Mouse (Mus musculus) thymus, adult 2 months (tissue): ENCODE measurements at regions not wholly inside any gene's neighbourhood (a gene's known extent, or its start where the extent isn't known, plus 50 kb on each side); places are given as distances from the start of the nearest gene placed in this dataset.
"Not testable (repeated sequence)": the region's sequence is repeated elsewhere in the genome, so short reads cannot be mapped to it uniquely, and the experiment has no call there.

Experiments used
- DNase-seq: peaks from one replicate; pipeline ENCODE4 v3.0.0; 2021
- H3K27ac ChIP-seq: fragments of 200-500 bp; 2 replicates; pipeline ENCODE4 v1.5.1; 2012; ENCODE audit warnings: low read length, control low read depth; ENCODE audit not compliant: control insufficient read depth, insufficient read depth
- H3K27me3 ChIP-seq: fragments of 200-500 bp; 2 replicates; pipeline ENCODE4 v1.6.1; 2012; ENCODE audit warnings: mild to moderate bottlenecking, low read length, moderate library complexity, mixed read lengths; ENCODE audit not compliant: control insufficient read depth, insufficient read depth
- H3K36me3 ChIP-seq: fragments of 200-500 bp; 2 replicates; pipeline ENCODE4 v1.6.1; 2012; ENCODE audit warnings: mild to moderate bottlenecking, low read length, moderate library complexity; ENCODE audit not compliant: control insufficient read depth, insufficient read depth
- H3K4me1 ChIP-seq: fragments of 200-500 bp; replicated peaks from 2 replicates; pipeline ENCODE4 v1.6.1; 2012; ENCODE audit warnings: low read length; ENCODE audit not compliant: control insufficient read depth, insufficient read depth
- H3K4me3 ChIP-seq: fragments of 200-500 bp; 2 replicates; pipeline ENCODE4 v1.5.1; 2012; ENCODE audit warnings: mild to moderate bottlenecking, low read length, control low read depth, moderate library complexity; ENCODE audit not compliant: control insufficient read depth, insufficient read depth
- CTCF ChIP-seq: fragments of 200-500 bp; IDR thresholded peaks from 2 replicates; pipeline ENCODE4 v1.5.1; 2012; ENCODE audit warnings: mild to moderate bottlenecking, control low read depth, low read length, moderate library complexity, borderline replicate concordance; ENCODE audit not compliant: control insufficient read depth, poor library complexity, insufficient read depth; ENCODE audit errors: extremely low read depth
- POLR2A ChIP-seq: fragments of 200-500 bp; IDR thresholded peaks from 2 replicates; pipeline ENCODE4 v1.6.1; 2012; ENCODE audit warnings: mild to moderate bottlenecking, low read length, control low read depth, moderate library complexity; ENCODE audit not compliant: control insufficient read depth, poor library complexity, insufficient read depth; ENCODE audit errors: extremely low read depth
- WGBS: fragments of 180-500 bp; shearing (Covaris S2); methylation state at CpG from one replicate; pipeline ENCODE4 v1.1.7; 2018; 5-methylcytosine and 5-hydroxymethylcytosine counted together

DNA sequence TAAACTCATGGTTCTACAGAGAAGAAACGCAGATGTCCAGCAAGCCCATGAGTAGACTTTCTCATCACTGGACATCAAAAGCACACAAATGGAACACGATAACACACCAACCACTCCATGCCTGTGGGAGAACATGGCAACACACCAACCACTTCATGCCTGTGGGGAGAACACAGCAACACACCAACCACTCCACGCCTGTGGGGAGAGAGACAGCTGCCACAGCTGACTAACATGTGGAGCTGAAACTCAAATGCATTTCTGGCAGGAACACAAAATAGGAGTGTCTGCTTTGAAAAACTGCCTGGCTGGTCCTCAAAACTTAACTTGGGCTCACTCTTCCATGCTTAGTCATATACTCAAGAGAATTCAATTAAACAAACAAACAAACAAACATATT is 88.4 kb upstream of the Prkcq start:
- Histone ChIP-seq H3K4me1 (no peaks in the 10 kb centered on the region), H3K4me3 (no peak overlapping the region), H3K27me3 (no peaks in the 10 kb centered on the region), H3K36me3 (no peaks in the 10 kb centered on the region), H3K27ac (no peak overlapping the region)
- WGBS = 91% methylated on average over 3 of the region's 3 CpGs
- TF ChIP-seq POLR2A (no peak), CTCF (no peak)
- DNase-seq = no peak

DNA sequence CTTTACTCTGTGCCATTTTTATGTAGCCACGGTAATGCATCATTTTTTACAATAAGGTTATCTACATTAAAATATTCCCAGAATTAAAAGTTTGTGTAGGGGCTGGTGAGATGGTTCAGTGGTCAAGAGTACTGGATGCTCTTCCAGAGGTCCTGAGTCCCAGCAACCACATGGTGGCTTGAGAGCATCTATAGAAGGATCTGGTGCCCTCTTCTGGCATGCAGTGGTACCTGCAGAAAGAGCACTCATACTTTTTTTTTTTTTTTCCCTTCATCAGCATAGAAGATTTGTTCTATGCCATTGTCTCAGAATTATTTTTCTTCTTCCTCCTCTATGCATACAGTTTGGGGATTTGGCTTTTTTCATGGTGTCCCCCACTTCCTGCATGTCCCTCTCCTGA is 84.9 kb upstream of the Prkcq start:
- H3K27ac ChIP-seq = no peak overlapping the region
- TF ChIP-seq CTCF (no peak), POLR2A (no peak)
- DNase-seq = peak; percentile 46
- no peaks in the 10 kb centered on the region for H3K27me3 ChIP-seq
- H3K4me3 ChIP-seq = no peak overlapping the region
- H3K36me3 ChIP-seq = no peaks in the 10 kb centered on the region
- 46% methylated on average over 1 of the region's 1 CpGs for WGBS
- H3K4me1 ChIP-seq = no peaks in the 10 kb centered on the region

DNA sequence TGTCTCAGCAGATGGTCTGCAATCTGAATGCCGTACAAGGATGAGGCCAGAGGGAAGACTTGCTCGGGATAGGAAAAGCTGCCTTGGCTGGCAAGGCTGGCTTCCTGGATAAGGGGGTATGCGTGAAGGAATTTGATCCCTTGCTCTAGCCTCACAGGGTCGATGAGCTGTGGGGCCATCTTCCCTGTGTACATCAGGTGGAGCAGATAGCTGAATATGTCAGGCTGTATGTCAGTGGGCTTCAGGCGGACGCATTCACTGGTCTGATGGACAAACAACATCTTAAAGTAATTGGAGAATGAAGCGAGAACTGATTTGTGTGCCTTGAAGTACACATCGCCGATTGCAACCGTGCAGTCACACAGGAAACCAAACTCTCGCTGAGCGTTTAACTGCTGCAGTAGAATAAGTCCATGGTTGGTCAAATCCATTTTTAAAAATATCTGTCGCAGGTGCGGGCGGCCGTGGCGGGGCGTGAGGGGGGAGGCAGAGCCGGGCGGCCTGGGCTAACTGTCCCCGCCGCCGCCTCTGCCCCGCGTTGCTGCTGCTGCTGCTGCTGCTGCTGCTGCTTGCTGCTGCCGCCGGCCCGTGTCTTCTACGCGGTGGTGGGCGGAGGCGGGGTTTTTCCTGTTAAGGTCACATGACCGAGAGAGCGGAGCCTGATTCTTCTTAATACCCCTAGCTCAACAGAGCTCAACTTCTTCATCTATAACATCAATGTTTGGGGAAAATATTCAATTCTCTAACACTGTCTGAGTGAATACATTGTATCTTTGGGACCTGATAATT is 71.9 kb upstream of the Prkcq start:
- not testable (repeated sequence) for H3K27me3 ChIP-seq, H3K27ac ChIP-seq, H3K36me3 ChIP-seq, H3K4me1 ChIP-seq
- peak overlapping the region; percentile 36; the same call in 1 of the 2 replicates for H3K4me3 ChIP-seq
- 48% methylated on average over 34 of the region's 34 CpGs for WGBS
- DNase-seq = peak; percentile 45

DNA sequence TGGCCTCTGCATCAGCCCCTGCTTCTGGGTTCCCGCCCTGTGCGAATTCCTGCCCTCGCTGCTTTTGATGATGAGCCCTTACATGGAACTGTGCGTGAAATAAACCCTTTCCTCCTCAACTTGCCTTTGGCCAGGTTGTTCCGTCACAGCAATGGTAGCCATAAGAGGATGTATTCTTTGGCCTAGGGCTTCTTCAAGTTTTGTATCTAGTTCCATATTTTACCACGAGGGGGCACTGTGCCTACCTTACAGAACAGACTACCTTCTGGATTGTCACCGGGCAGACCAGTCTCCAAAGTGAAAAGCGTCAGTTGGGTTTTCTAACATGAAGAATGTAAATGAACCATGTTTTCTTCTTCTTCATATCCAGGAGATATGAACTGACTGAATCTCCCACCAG is 58.7 kb upstream of the Prkcq start:
- WGBS = 51% methylated on average over 8 of the region's 8 CpGs
- DNase-seq = peak; percentile 74
- peaks cover 3% of the 10 kb centered on the region; the same call in 1 of the 2 replicates for H3K4me1 ChIP-seq
- H3K27ac ChIP-seq = no peak overlapping the region
- TF ChIP-seq CTCF = no peak
- TF ChIP-seq POLR2A = no peak
- H3K27me3 ChIP-seq = no peaks in the 10 kb centered on the region
- H3K36me3 ChIP-seq = no peaks in the 10 kb centered on the region
- no peak overlapping the region for H3K4me3 ChIP-seq

DNA sequence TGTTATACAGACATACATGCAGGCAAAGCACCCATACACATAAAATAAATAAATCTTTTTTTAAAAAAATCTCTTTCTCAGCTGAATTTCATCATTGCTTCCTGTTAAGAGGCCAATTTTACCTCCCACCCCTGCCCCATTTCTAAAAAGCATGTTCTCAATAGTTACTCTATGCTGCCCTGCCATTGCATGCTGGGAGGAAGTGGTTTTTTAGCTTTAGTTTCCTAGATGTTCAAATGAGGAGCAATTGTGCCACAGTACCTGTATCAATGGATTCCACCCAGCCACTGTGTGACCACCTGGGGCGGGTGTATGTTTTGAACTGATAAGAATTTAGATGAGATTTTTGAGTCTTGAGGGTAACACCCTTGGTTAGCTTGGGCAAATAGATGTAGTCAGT is 53.3 kb upstream of the Prkcq start:
- H3K27ac ChIP-seq = peak overlapping the region; percentile 68; the same call in 1 of the 2 replicates
- WGBS = 38% methylated on average over 1 of the region's 1 CpGs
- TF ChIP-seq POLR2A (no peak), CTCF (no peak)
- no peaks in the 10 kb centered on the region for H3K36me3 ChIP-seq
- peaks cover 10% of the 10 kb centered on the region for H3K4me1 ChIP-seq
- DNase-seq = peak; percentile 35
- H3K4me3 ChIP-seq = no peak overlapping the region
- H3K27me3 ChIP-seq = no peaks in the 10 kb centered on the region

DNA sequence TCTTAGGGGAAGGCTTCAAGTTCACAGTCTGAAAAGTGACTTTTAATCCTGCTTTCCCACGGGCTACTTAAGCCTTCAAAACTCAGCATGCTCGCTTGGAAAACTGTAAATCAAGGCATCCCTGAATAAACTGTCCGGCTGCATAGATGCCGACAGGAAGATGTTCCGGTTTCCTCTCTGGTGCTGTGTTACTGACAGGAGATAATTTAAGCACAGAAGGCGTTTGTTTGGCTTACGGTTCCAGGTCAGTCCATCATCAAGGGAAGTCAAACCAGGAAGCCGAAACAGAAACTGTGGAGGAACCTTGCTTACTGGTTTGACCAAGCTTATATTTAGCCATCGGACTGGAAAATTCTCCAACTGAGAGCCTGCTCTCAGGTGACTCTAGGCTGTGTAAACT is 52.6 kb upstream of the Prkcq start:
- no peak for DNase-seq
- Histone ChIP-seq H3K36me3 (no peaks in the 10 kb centered on the region), H3K4me1 (peaks cover 10% of the 10 kb centered on the region), H3K27me3 (no peaks in the 10 kb centered on the region), H3K4me3 (no peak overlapping the region), H3K27ac (no peak overlapping the region)
- 67% methylated on average over 9 of the region's 9 CpGs for WGBS
- TF ChIP-seq POLR2A (no peak), CTCF (no peak)
